Mouse (Mus musculus): ENCODE measurements around the gene Fancf.

GRCm38 (mm10) chr7:51899066-51899465, 37.0 kb upstream of the Fancf start:
- TF ChIP-seq CTCF (IDR thresholded peaks at IDR 0.05; ENCODE audit: extremely low read depth, insufficient read length, insufficient replicate concordance, low read depth, low read length): no peak
- TF ChIP-seq POLR2A (IDR thresholded peaks at IDR 0.05; ENCODE audit: low read depth, low read length): no peak

Data from small intestine, adult 2 months (tissue).